Mouse (Mus musculus): ENCODE results near the gene Unc119b.

Gene Unc119b

GRCm38 (mm10) chr5:115091776-115092175 lies 43.0 kb downstream of the Unc119b start:
- in situ Hi-C loops (cut with MboI, MseI), result no loop called here

GRCm38 (mm10) chr5:115091015-115091414 lies 43.8 kb downstream of the Unc119b start:
- in situ Hi-C loops (cut with MboI, MseI), result no loop called here

GRCm38 (mm10) chr5:115089592-115090268 lies 45.0 kb downstream of the Unc119b start:
- in situ Hi-C loops (cut with MboI, MseI), result no loop called here

- in situ Hi-C loops (cut with MboI, MseI), result no loop called here
Measured at GRCm38 (mm10) chr5:115085675-115086074, 49.1 kb downstream of the Unc119b start.

GRCm38 (mm10) chr5:115083492-115083891 lies 51.3 kb downstream of the Unc119b start:
- in situ Hi-C loops (cut with MboI, MseI), result no loop called here

- in situ Hi-C loops (cut with MboI, MseI), result no loop called here
Measured at GRCm38 (mm10) chr5:115081636-115082035, 53.1 kb downstream of the Unc119b start.

- in situ Hi-C loops (cut with MboI, MseI), result no loop called here
Measured at GRCm38 (mm10) chr5:115076144-115076901, 58.5 kb downstream of the Unc119b start.

GRCm38 (mm10) chr5:115074749-115075148 lies 60.0 kb downstream of the Unc119b start:
- in situ Hi-C loops (cut with MboI, MseI), result loop anchor here (5.0 kb wide), 1 partner anchor 97 kb away; no protein-coding TSS in a partner anchor

GRCm38 (mm10) chr5:115073306-115073705 lies 61.5 kb downstream of the Unc119b start:
- in situ Hi-C loops (cut with MboI, MseI), result loop anchor here (5.0 kb wide), 1 partner anchor 96 kb away; no protein-coding TSS in a partner anchor

Measured in T-helper 2 cell (primary cell).